Mouse (Mus musculus) thymus, adult 18-20 months (tissue): ENCODE measurements at regions not wholly inside any gene's neighbourhood (a gene's known extent, or its start where the extent isn't known, plus 50 kb on each side); places are given as distances from the start of the nearest gene placed in this dataset.

ENCODE experiments used
- DNase-seq, 2 experiments: peaks; one replicate each; pipeline ENCODE4 v3.0.0; 2022; ENCODE audit warnings: mixed read lengths in 2 of 2

DNA sequence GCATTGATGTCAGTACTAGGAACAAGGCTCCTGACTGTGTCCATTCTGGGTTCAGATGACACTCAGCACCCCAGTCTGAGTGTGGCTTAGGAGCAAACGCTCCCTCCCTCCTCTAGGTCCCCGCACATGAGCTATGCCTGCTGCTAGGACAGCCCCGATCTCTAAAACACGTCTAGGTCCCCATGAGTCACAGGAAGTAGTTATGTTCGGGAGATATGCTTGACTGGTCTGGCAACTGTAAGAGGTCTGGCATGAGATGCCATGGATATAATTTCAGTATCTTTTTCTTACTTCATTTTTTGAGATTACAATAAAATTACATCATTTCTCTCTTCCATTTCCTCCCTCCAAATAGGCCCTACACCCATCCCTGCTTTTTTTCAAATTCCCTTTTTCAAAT, 792.1 kb downstream of the Kcnj2 start:
- DNase-seq, result no peak

DNA sequence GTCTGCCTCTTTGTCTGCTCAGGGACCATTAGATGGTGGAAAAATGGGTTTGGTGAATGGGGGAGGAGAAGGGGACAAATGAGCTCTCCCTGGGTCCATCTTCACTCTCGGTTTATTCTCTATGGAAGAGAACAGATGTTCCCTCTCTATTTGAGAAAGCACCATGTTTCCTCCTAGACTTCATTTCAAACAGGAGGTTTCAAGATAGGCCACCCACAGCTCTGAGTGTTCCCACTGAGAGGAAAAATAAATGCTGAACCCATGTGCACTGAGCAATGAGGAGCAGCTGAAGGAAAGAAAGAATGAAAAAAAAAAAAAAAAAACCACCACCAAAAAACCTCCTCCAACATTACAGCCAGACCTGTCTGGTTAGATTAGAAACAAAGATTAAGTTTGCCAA, 799.2 kb downstream of the Kcnj2 start:
- DNase-seq, result no peak

DNA sequence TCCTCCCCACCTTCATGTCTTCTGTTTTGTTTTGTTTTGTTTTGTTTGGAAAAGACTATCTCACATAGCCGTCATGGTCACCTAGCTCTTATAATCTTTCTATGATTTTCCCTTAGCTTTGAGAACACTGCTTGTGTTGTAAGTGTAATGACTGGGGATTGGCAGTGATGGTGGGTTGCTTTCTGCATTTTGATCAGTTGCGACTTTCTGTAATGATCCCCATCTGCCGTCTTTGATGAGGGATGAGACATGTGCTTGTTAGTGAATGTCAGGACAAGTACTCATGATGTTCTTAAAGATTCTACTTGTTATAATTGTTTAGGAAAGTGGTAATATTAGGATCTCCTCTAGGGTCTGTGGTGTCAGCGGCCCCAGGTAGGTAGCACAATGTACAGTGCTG, 809.4 kb downstream of the Kcnj2 start:
- DNase-seq, result no peak

DNA sequence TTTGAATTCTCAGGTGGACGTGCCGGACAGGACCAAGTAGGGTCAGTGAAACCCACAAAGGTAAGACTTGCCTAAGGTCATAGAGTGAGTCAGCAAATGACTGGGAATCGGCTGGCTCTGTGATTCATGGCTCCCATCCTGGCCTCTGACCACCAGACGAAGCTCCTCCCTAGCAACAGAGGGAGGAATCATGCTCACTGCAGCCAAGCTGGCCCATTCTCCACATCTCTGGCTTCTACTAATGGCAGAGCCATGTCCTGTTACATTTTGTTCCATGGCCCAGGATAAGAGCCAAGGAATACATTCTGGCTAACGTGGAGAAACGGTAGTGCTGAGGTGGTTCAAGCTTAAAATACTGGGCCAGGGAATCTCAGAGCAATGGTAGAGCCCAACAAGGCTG, 814.2 kb downstream of the Kcnj2 start:
- no peak for DNase-seq

GRCm38 (mm10) chr11:111890026-111890425, 824.1 kb downstream of the Kcnj2 start:
- no peak for DNase-seq

DNA sequence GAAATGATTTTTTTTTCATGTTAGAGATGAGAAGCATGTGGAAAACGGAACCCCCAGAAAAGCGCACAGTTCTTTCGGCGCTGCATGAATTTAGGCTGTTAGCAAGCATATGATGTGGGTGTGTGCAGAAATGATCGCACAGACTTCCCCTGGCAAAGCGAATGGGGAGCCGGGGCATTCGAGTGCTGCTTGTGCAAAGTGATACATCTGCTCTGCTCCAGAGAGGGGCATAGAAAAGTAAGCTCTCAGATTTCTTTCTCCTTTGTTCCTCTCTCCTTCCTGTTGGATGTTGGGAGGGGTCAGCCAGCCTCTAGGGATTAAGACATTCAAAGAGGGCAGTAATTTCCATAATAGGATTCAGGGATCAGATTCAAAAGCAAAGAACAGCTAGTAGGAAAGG, 827.9 kb downstream of the Kcnj2 start:
- no peak for DNase-seq

DNA sequence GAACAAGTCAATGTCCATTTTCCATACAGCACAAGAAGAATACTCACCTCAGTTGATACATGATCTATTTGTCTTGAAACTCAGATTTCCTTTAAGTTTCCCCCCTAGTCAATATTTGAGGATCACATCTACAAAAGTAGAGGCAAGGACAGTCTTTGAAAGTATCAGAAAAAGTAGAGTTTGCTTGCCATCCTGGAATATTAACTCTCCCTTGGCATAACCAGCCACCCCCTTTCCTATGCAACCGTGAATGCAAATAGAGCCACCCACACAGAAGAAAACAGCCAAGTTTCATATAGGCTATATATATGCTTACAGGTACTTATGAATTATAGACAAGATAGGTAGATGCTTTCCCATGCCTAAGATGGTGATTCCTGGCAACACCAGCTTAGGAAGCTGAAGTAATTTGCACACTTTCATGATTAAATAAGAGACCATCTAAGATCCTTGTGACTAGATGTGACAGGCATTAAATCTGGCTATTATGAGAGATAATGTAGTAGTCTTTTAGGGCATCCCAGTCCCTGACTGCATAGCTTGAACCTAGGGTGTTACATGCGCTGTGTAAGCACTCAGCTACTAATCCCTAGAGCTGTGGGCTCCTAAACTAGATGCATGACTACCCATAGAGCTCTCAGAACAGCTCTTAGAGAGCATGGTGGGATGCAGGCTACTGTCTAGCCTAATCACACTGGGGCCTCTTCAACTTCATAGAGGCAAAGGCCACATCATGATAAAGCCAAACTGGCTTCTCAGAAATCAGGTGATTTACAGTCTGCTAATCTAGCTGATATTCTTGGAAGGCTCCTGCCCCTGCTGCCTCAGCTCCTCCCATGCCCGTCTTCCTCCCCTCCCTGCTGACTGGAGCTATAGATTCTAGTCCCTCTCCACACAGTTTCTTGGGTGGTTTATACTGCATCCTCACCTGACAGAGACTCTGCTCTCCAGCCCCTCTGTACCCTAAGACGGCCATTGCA, 829.5 kb downstream of the Kcnj2 start:
- DNase-seq, result no peak

DNA sequence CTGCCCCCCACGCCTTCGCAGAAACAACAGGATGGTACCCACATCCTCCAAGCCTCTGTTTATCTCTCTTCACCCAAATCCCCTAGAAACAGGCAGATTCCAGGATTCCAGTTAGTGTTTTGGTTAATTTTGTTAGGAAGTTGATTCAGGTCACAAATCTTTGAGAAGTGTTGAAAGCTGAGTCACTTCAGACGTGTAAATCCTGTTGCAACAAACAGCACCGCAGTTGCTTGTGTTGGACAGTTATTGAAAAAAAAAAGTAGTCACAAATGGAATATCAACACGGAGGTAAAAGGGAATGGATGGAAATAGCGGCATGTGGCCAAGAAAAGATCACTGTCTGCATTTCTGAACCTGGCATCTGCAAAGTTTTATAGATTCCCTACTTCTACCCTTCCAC, 831.0 kb downstream of the Kcnj2 start:
- no peak for DNase-seq

- no peak for DNase-seq
These were observed 838.1 kb downstream of the Kcnj2 start for GRCm38 (mm10) chr11:111904086-111904485.

- DNase-seq, result no peak
These were observed 847.9 kb downstream of the Kcnj2 start for GRCm38 (mm10) chr11:111913891-111914290.

DNA sequence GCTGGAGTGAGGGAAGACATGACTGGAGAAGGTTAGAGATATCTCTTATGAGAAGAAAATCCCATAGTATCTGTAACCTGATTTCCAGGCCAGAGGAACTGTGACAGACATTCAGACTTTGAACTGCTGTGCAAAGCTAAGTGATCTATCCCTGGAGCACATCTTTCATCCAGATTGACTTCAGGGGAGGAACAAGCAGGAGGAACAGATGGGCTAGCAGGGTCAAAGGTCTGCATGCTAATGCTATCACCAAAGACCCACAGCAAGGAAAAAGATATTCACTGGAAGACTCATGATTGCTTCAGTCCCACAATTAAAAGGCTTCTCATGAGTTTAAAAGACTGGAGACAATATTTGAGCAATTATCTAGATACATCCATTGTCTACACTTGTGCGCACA, 855.7 kb upstream of the Sox9 start:
- DNase-seq, result no peak

- no peak for DNase-seq
These were observed 852.7 kb upstream of the Sox9 start for GRCm38 (mm10) chr11:111929366-111929765.

- no peak for DNase-seq
These were observed 850.0 kb upstream of the Sox9 start for GRCm38 (mm10) chr11:111932052-111932451.

DNA sequence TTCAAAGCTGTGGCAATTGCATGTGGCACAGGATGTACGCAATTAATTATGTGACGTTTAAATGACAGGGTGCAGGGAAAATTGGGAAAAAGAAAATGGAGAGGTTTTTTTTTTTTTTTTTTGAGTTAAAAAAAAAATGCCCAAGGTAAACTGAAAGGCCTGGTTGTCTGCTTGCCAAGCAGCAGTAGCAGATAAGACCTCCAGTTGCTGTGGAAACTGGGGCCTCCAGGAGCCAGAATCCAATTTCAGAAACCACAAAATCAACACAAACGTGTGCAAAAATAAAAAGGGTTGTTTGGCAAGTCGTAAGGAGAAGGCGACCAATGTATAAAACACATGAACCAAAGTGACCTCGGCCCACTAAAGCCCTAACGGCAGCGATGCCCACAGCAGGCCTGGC, 837.7 kb upstream of the Sox9 start:
- no peak for DNase-seq

- DNase-seq, result no peak
These were observed 836.2 kb upstream of the Sox9 start for GRCm38 (mm10) chr11:111945806-111946205.

DNA sequence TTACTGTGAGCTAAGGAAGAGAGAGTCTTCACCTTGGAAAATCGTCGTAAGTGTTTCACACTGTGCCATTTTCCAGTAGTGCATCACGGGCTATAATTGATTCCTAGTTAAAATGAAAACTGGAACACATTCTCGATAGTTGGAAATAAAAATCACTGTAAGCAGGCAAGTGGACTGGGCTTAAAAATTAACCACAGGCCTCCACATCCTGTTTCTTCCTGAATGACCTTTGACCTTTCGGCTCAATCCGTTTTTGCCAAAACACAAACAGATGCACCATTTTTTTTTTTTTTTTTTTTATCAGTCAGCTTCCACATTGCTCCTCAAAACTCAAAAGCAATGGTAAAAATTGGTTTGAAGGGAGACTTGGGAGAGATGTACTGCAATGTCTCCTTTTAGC, 834.4 kb upstream of the Sox9 start:
- DNase-seq, result no peak

GRCm38 (mm10) chr11:111953421-111953820, 828.6 kb upstream of the Sox9 start:
- DNase-seq, result no peak

DNA sequence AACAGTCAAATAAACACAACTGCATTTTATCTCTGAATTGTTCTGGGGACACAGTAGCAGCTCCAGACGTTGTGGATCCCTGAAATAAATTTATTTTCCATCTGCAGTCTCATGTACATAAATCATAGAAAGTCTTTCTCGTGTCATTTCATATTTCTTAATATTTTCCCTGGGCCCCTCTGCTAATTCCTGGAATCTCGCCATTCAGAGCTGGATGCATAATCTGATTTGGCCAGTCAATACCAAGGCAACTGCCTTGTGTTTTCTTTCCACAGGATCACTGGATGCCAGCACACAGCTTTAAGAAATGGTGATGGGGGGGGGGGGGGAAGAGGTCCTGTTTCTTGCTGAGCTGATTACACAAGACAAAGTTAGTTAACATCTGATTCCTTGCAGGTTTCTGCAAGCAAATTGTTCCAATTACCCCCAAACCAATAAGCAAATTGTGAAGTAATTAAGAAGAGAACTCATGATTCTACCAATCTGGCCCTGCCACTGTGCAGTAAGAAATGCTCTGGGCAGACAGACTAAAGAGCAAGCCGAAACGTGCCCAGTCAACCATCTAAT, 824.2 kb upstream of the Sox9 start:
- no peak for DNase-seq

DNA sequence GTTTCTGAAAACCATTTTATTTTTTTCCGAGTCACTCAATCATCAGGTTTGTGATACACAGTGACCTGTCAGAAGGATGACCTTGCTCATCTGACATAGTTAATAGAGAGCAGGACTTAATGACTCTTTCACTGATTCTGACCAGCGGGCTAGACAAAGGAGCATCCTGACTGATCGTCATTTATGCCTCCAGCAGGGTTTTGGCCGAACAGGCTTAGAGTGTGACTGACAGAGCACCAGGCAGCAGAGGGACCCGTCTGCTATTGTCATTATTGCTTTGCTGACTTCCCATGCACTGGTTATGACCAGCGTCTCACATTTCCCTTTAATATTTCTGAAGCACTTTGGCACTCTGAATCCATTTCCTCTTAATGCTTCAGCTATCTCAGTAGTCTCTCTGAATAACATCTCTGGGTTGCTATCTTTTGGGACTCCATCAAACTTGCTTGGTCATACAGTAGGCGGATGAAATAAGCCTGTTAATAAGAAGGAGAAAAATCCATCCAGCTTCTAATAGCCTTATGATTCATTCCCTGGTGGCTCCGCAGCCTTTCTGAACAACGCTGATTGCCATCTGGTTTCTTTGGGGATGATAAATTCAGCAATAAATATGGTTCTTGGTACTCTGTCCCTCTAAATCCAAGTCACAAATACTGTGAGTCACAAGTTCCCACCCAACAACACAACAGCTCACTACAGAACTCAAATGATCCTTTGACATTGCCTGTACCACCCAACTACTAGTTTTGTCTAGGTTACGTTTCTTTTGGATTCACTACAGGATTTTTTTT, 820.8 kb upstream of the Sox9 start:
- DNase-seq, result no peak

DNA sequence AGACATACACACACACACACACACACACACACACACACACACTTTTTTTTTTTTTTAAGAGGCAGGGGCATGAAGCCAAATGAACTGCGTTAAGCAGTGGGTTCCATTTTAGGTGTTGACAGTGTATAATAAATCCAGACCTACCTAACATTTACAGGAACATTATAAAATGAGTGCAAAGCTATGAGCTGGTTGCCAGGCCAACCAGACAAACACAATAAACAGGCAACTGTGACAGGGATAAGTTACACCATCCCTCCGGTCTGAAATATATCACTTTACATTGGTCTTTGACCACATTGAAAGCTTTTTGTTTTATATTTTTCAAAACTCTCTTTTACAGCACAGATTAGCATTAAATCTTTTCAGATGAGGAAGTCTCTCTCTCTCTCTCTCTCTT, 820.2 kb upstream of the Sox9 start:
- no peak for DNase-seq

- no peak for DNase-seq
These were observed 818.0 kb upstream of the Sox9 start for GRCm38 (mm10) chr11:111964066-111964465.

- DNase-seq, result no peak
These were observed 815.6 kb upstream of the Sox9 start for GRCm38 (mm10) chr11:111966401-111966800.

GRCm38 (mm10) chr11:111971001-111971400, 811.0 kb upstream of the Sox9 start:
- no peak for DNase-seq

DNA sequence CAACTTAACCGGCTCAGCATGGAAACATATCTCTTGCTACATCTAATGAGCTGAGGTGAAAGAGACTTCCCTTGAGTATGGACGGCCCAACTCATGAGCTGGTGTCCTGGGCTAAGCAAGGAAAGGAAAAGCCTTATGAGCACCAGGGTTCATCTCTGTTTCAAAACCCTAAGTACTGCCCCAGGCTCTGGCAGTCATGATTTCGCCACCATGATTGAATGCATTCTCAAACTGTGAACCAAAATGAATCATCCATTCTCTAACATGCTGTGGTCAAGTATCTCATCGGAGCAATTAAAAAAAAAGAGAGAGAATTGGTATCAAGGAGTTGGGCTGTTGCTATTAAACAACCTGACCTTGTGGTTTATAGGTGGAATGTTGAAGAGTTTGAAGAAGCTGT, 803.4 kb upstream of the Sox9 start:
- DNase-seq, result no peak
